Mouse (Mus musculus): ENCODE measurements around the gene Abl2.
"Not testable (repeated sequence)": the region's sequence is repeated elsewhere in the genome, so short reads cannot be mapped to it uniquely, and the experiment has no call there.

DNA sequence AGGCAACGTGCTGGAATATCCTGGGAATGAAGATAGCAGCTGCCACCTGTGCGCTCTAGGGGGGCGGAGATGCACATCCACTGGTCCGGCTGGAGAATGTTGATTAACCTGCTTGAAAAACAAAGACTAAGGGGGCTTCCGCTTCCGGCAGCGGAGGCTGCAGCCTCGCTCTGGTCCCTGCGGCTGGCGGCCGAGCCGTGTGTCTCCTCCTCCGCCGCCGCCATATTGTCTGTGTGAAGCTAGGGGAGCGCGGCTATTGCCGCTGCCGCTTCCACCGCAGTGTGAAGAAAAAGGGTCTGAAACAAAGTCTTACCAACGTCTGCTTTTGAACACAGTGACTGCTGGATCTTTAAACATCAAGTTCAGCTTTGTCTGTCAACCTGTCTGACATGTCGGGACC, 34.7 kb upstream of the Abl2 start, which contains the start of gene Gm10031:
- not testable (repeated sequence) for TF ChIP-seq MYOG (IDR thresholded peaks at IDR 0.05; ENCODE audit: control insufficient read depth in 1 of 3, insufficient read depth in 1 of 3, insufficient read length in 2 of 3, low read depth in 2 of 3); POLR2A (IDR thresholded peaks at IDR 0.05; ENCODE audit: insufficient read length, low read depth); CEBPB (IDR thresholded peaks at IDR 0.05; ENCODE audit: insufficient read depth, poor library complexity, severe bottlenecking); POLR2AphosphoS2 (IDR thresholded peaks at IDR 0.05; ENCODE audit: insufficient read length, low read depth); MAX (IDR thresholded peaks at IDR 0.05; ENCODE audit: low read depth); MYOD1 (IDR thresholded peaks at IDR 0.05; ENCODE audit: control insufficient read depth in 1 of 3, insufficient read length in 2 of 3, low read depth in 2 of 3); E2F4 (IDR thresholded peaks at IDR 0.05; ENCODE audit: insufficient read depth)
